Mouse (Mus musculus): ENCODE measurements at regions not wholly inside any gene's neighbourhood (a gene's known extent, or its start where the extent isn't known, plus 50 kb on each side); places are given as distances from the start of the nearest gene placed in this dataset.

GRCm38 (mm10) chr17:45928013-45928412, 104.2 kb downstream of the Vegfa start:
- no peak overlapping the region for H3K9ac ChIP-seq (replicated peaks)
- no peaks in the 10 kb centered on the region for H3K4me1 ChIP-seq
- no peaks in the 10 kb centered on the region for H3K9me3 ChIP-seq (replicated peaks)
- no peak overlapping the region for H3K27ac ChIP-seq (replicated peaks)
- H3K4me2 ChIP-seq, result no peak overlapping the region
- H3K4me3 ChIP-seq (replicated peaks), result no peak overlapping the region
- no peaks in the 10 kb centered on the region for H3K36me3 ChIP-seq
- no peaks in the 10 kb centered on the region for H3K27me3 ChIP-seq (replicated peaks)
- ATAC-seq (ENCODE audit: low FRiP score), result no peak
- WGBS, result 84% methylated on average over 4 of the region's 4 CpGs

- WGBS, result 77% methylated on average over 6 of the region's 6 CpGs
- H3K9me3 ChIP-seq (replicated peaks), result no peaks in the 10 kb centered on the region
- no peaks in the 10 kb centered on the region for H3K4me1 ChIP-seq
- H3K27me3 ChIP-seq (replicated peaks), result no peaks in the 10 kb centered on the region
- H3K9ac ChIP-seq (replicated peaks), result no peak overlapping the region
- H3K27ac ChIP-seq (replicated peaks), result no peak overlapping the region
- H3K4me3 ChIP-seq (replicated peaks), result no peak overlapping the region
- H3K4me2 ChIP-seq, result no peak overlapping the region
- no peak for ATAC-seq (ENCODE audit: low FRiP score)
- no peaks in the 10 kb centered on the region for H3K36me3 ChIP-seq
Observed at GRCm38 (mm10) chr17:45925845-45926244, 106.3 kb downstream of the Vegfa start.

- no peak for ATAC-seq (ENCODE audit: low FRiP score)
- H3K4me3 ChIP-seq (replicated peaks), result no peak overlapping the region
- H3K27me3 ChIP-seq (replicated peaks), result no peaks in the 10 kb centered on the region
- 89% methylated on average over 6 of the region's 6 CpGs for WGBS
- H3K4me2 ChIP-seq, result no peak overlapping the region
- H3K9me3 ChIP-seq (replicated peaks), result no peaks in the 10 kb centered on the region
- no peaks in the 10 kb centered on the region for H3K36me3 ChIP-seq
- H3K4me1 ChIP-seq, result no peaks in the 10 kb centered on the region
- no peak overlapping the region for H3K9ac ChIP-seq (replicated peaks)
- H3K27ac ChIP-seq (replicated peaks), result no peak overlapping the region
Observed at GRCm38 (mm10) chr17:45924595-45924994, 107.6 kb downstream of the Vegfa start.

DNA sequence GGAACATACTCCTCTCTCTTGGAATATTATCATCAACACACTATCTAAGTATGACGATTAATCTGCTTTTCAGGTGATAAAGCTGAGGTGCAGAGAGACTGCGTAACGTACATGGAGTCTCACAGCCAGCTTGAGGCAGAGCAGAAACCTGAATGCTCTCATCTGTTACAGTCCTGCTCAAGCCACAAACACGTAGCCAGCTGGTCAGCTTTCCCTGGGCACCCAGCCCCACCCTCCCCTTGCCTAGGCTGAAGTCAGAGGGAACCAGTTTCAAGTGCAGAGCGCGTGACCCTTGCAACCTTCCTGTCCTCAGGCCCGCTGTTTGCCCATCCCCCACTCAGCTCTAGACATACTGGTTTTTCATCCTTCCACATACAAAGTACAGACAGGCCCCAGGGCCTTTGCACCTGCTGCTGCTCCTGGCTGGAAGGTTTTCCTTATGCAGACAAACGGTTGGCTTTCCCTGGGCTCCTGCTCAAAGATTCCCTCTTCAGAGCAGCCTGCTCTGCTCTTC, 108.9 kb downstream of the Vegfa start:
- Histone ChIP-seq H3K27ac (replicated peaks) (no peak overlapping the region), H3K9me3 (replicated peaks) (no peaks in the 10 kb centered on the region), H3K4me3 (replicated peaks) (no peak overlapping the region), H3K36me3 (no peaks in the 10 kb centered on the region), H3K4me1 (no peaks in the 10 kb centered on the region), H3K27me3 (replicated peaks) (no peaks in the 10 kb centered on the region), H3K9ac (replicated peaks) (no peak overlapping the region), H3K4me2 (no peak overlapping the region)
- WGBS, result 75% methylated on average over 8 of the region's 8 CpGs
- ATAC-seq (ENCODE audit: low FRiP score), result no peak

DNA sequence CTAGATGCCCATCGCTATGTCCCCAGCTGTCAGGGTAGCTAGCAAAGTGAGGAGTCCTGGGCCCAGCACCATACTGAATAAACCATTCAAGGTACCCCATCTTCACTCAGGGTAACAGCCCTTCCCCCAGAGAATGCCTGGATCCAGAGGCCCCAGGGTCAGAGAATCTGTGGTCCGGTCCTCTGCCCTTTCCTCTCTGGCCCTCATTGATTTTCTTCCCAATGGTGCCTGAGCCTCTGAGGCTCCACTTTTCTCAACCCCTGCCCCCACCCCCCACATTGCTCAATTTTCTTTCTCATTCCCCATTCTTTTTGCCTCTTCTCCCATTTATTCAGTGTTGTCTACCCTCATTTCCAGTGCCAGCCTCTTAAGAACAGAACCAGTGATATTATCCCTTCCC, 114.5 kb downstream of the Vegfa start:
- H3K9me3 ChIP-seq (replicated peaks), result no peaks in the 10 kb centered on the region
- H3K27ac ChIP-seq (replicated peaks), result no peak overlapping the region
- H3K9ac ChIP-seq (replicated peaks), result no peak overlapping the region
- H3K27me3 ChIP-seq (replicated peaks), result no peaks in the 10 kb centered on the region
- WGBS, result 87% methylated on average over 2 of the region's 2 CpGs
- H3K4me3 ChIP-seq (replicated peaks), result no peak overlapping the region
- no peak overlapping the region for H3K4me2 ChIP-seq
- no peaks in the 10 kb centered on the region for H3K36me3 ChIP-seq
- H3K4me1 ChIP-seq, result no peaks in the 10 kb centered on the region
- no peak for ATAC-seq (ENCODE audit: low FRiP score)

DNA sequence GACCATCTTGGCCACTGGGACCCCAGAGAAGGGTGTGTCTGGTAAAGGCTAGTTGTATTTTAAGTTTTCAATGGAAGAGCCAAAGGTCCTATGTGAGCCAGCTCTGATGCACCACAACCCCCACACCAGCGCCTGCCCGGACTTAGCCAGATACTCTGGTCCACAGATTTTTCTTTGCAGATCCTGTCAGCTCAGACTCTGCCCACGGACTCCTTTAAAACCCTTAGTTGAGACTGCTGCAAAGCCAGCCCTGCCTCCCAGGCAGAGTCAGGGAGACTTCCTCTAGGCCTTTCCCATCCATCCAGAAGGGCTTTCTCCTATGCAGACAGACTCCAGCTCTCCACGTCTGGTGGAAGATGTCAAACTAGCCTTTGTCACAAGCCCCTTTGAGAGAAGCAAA, 115.2 kb downstream of the Vegfa start:
- H3K4me2 ChIP-seq, result no peak overlapping the region
- 69% methylated on average over 4 of the region's 4 CpGs for WGBS
- no peaks in the 10 kb centered on the region for H3K4me1 ChIP-seq
- no peaks in the 10 kb centered on the region for H3K9me3 ChIP-seq (replicated peaks)
- H3K27ac ChIP-seq (replicated peaks), result no peak overlapping the region
- no peaks in the 10 kb centered on the region for H3K27me3 ChIP-seq (replicated peaks)
- no peaks in the 10 kb centered on the region for H3K36me3 ChIP-seq
- H3K4me3 ChIP-seq (replicated peaks), result no peak overlapping the region
- H3K9ac ChIP-seq (replicated peaks), result no peak overlapping the region
- no peak for ATAC-seq (ENCODE audit: low FRiP score)

DNA sequence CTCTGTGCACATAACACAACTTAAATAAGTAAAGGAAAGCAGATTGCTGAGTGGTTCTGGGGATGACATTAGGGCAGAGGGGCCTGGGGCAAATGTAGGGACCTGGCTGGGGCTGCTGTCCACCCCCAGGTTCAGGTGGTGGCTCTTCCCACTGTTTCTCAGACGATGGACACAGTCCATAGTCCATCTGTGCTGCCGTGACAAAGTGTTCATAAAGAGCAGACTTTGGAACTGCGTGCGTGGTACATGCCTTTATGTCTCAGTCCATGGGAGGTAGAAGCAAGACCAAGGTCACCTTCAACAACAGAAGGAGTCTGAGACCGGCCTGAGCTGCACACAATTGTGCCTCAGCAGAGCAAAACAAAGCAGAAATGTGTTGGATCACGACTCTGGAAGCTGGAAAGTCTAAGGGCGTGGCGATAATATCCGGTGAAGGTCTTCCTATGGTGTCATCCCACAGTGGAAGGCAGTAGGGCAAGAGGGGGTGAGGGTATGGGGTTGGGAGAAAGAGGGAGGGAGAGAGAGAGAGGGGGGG, 117.4 kb downstream of the Vegfa start:
- no peak overlapping the region for H3K9ac ChIP-seq (replicated peaks)
- no peaks in the 10 kb centered on the region for H3K4me1 ChIP-seq
- H3K9me3 ChIP-seq (replicated peaks), result no peaks in the 10 kb centered on the region
- H3K27me3 ChIP-seq (replicated peaks), result no peaks in the 10 kb centered on the region
- no peak overlapping the region for H3K4me3 ChIP-seq (replicated peaks)
- ATAC-seq (ENCODE audit: low FRiP score), result no peak
- no peak overlapping the region for H3K27ac ChIP-seq (replicated peaks)
- H3K4me2 ChIP-seq, result no peak overlapping the region
- WGBS, result 89% methylated on average over 9 of the region's 9 CpGs
- H3K36me3 ChIP-seq, result no peaks in the 10 kb centered on the region

- WGBS, result 94% methylated on average over 1 of the region's 1 CpGs
Observed at GRCm38 (mm10) chr17:45914237-45914636, 117.9 kb downstream of the Vegfa start.

DNA sequence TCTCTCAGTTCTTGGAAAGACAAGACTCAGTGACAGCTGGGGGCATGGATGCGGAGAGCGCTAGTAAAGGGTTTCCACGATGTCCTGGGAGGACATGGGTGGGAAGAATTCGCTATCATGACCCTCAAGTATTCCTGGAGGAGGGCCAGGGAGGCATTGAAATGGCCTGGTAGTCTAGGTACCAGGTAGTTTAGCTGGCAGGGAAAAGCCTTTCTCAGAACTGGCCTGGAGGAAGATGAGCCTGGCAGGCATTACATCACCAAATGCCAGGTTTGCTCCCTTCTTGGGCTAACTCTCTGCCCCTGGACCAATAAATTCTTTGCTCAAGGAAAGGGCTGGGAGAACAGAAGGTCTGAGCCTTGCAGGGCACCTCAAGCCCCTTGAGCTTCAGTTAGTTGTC, 118.5 kb downstream of the Vegfa start:
- ATAC-seq (ENCODE audit: low FRiP score), result no peak
- no peaks in the 10 kb centered on the region; the same call in 1 of the 2 replicates for H3K27me3 ChIP-seq (replicated peaks)
- H3K36me3 ChIP-seq, result no peaks in the 10 kb centered on the region
- H3K4me2 ChIP-seq, result no peak overlapping the region
- H3K9ac ChIP-seq (replicated peaks), result no peak overlapping the region
- H3K4me3 ChIP-seq (replicated peaks), result no peak overlapping the region
- WGBS, result 90% methylated on average over 4 of the region's 4 CpGs
- no peaks in the 10 kb centered on the region for H3K4me1 ChIP-seq
- no peak overlapping the region for H3K27ac ChIP-seq (replicated peaks)
- H3K9me3 ChIP-seq (replicated peaks), result no peaks in the 10 kb centered on the region

More at GRCm38 (mm10) chr17:45914237-45914636, 117.9 kb downstream of the Vegfa start:
- Histone ChIP-seq H3K27me3 (replicated peaks) (no peaks in the 10 kb centered on the region), H3K4me1 (no peaks in the 10 kb centered on the region), H3K36me3 (no peaks in the 10 kb centered on the region), H3K27ac (replicated peaks) (no peak overlapping the region), H3K9me3 (replicated peaks) (no peaks in the 10 kb centered on the region), H3K4me3 (replicated peaks) (no peak overlapping the region), H3K9ac (replicated peaks) (no peak overlapping the region), H3K4me2 (no peak overlapping the region)
- no peak for ATAC-seq (ENCODE audit: low FRiP score)

DNA sequence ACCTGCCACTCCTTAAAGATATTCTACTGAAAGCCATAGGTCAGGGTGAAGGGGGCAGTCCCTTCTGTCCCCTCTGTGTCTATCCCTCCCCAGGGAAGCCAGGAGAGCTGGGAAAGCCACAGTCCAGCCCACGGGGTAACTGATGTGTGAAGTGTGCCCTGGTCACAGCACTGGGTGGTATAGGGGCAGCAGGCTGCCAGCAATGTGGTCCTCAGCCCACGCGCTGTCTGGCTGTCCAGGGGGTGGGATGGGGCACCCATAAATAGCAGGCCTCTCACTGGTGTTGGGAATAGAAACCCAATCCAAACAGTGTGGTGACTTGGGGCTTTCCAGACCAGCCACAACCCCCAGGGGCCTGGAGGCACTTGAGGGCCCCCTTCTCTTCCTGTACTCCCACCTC, 120.0 kb downstream of the Vegfa start:
- Histone ChIP-seq H3K36me3 (no peaks in the 10 kb centered on the region), H3K9ac (replicated peaks) (no peak overlapping the region), H3K4me1 (no peaks in the 10 kb centered on the region), H3K27ac (replicated peaks) (no peak overlapping the region), H3K4me2 (no peak overlapping the region), H3K9me3 (replicated peaks) (no peaks in the 10 kb centered on the region), H3K27me3 (replicated peaks) (no peaks in the 10 kb centered on the region; the same call in 1 of the 2 replicates), H3K4me3 (replicated peaks) (no peak overlapping the region)
- no peak for ATAC-seq (ENCODE audit: low FRiP score)
- 97% methylated on average over 3 of the region's 3 CpGs for WGBS

GRCm38 (mm10) chr17:45911201-45911731, 120.9 kb downstream of the Vegfa start:
- H3K9ac ChIP-seq (replicated peaks), result no peak overlapping the region
- WGBS, result 91% methylated on average over 13 of the region's 13 CpGs
- no peaks in the 10 kb centered on the region; the same call in 1 of the 2 replicates for H3K27me3 ChIP-seq (replicated peaks)
- ATAC-seq (ENCODE audit: low FRiP score), result no peak
- H3K4me1 ChIP-seq, result no peaks in the 10 kb centered on the region
- no peaks in the 10 kb centered on the region for H3K9me3 ChIP-seq (replicated peaks)
- H3K27ac ChIP-seq (replicated peaks), result no peak overlapping the region
- H3K4me2 ChIP-seq, result no peak overlapping the region
- no peaks in the 10 kb centered on the region for H3K36me3 ChIP-seq
- H3K4me3 ChIP-seq (replicated peaks), result no peak overlapping the region

DNA sequence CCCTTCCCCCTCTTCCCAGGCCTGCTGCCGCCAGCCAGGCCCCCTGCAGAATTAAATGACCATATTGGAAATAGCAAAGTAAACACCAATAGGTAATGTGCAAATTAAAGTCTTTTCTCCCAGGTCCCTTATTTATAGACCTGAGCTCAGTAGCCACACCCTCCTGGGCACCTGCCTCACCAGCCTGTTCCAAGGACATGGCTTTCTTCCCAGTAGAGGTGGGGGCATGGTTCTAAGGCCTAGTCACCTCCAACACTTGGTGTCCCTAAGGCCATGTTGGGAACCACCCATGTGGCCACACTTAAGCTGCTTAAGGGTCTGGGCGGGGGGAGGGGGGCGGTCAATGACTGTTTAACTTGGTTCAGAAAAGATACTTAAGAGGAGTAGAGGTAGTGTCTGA, 121.9 kb downstream of the Vegfa start:
- Histone ChIP-seq H3K9me3 (replicated peaks) (no peaks in the 10 kb centered on the region), H3K27ac (replicated peaks) (no peak overlapping the region), H3K9ac (replicated peaks) (no peak overlapping the region), H3K36me3 (no peaks in the 10 kb centered on the region), H3K4me1 (no peaks in the 10 kb centered on the region), H3K27me3 (replicated peaks) (no peaks in the 10 kb centered on the region; the same call in 1 of the 2 replicates), H3K4me2 (no peak overlapping the region), H3K4me3 (replicated peaks) (no peak overlapping the region)
- 86% methylated on average over 3 of the region's 3 CpGs for WGBS
- ATAC-seq (ENCODE audit: low FRiP score), result no peak

Data from neural tube, embryonic 15.5 days (tissue).